Mouse (Mus musculus): Measurements from ENCODE around the gene Plcb1.

DNA sequence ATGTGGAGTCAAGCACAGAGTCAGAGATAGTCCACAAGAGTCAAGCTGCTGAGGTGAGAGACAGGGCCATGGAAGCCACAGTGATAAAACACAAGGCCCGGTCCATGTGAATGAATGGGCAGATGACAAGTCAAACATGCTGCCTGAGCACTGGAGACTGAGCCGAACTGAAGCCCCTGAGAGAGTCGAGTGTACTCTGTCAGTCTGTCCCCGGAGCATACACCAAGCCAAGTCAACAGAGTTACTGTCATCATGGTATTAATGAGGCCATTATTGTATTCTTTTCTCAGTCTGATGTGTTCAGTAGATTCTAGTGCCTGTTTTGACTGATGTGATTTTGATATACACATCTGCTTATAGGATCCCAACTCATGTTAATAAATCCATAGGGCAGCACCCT is 521.9 kb downstream of the Plcb1 start:
- TF ChIP-seq CTCF (IDR thresholded peaks at IDR 0.05; ENCODE audit: extremely low read depth, insufficient read depth, low read length) (no peak), POLR2A (IDR thresholded peaks at IDR 0.05; ENCODE audit: extremely low read depth, insufficient read depth, low read length) (no peak)
